Mouse (Mus musculus): ENCODE measurements around the gene Tmem217. TPM values are rescaled to one million over a fixed set of nuclear protein-coding genes. Genes with fewer than 3 reads are reported as not detected.
A peak's percentile ranks its signal among the peaks of the same experiment; 100 is the strongest.

The Tmem217 gene
- total and polyA plus RNA-seq, 3 experiments, result 0.26 to 0.76 TPM; not detected in 1

DNA sequence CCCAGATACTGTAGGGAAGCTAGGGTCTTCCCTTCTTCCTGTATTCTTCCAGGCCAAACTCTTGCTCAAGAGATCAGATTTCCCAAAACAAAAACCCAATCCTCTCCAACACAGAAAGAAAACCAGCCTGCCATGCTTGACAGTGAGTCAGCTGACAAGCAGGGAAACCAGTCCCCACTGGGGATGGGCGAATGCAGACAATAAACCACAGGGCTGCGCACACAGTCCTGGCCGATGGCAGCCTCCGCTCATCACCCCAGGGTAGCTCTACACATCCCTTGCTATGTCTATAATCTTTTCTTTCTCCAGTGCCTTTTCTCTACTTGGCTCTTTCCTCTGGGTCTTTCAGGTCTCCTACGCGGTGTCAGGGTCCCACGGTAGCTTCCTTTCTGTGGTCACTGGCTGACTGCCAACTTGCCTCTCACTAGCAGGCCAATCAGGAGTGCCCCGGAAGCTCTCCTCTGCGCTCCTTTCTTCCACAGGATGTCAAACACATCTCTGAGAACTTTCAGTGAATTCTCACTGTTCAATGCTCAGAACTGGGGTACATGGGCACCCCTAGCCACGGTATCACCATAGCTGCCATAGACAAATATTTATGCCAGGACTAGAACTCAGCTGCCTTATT lies 20.3 kb downstream of the Tmem217 start:
- H3K4me2 ChIP-seq (ENCODE audit: insufficient read depth, low read depth, poor library complexity, severe bottlenecking), result peak overlapping the region; percentile 45; the same call in 1 of the 2 replicates
- no peak overlapping the region for H3K4me3 ChIP-seq (replicated peaks in 1 of 3; ENCODE audit: low read depth in 2 of 3, low read length in 2 of 3, poor library complexity in 1 of 3)
- peaks cover 23% of the 10 kb centered on the region for H3K9me3 ChIP-seq (replicated peaks; ENCODE audit: low read length)
- H3K27ac ChIP-seq (ENCODE audit: insufficient read depth, low read depth), result no peak overlapping the region
- no peaks in the 10 kb centered on the region for H3K79me2 ChIP-seq (replicated peaks; ENCODE audit: control insufficient read depth, extremely low read depth, insufficient read depth, poor library complexity, severe bottlenecking)
- TF ChIP-seq GABPA (IDR thresholded peaks at IDR 0.05; ENCODE audit: insufficient replicate concordance, low read depth, low read length) (no peak), E2F4 (IDR thresholded peaks at IDR 0.05; ENCODE audit: insufficient replicate concordance, low read depth, low read length) (no peak), POLR2A (IDR thresholded peaks at IDR 0.05; ENCODE audit: low read depth, low read length) (no peak), SIN3A (IDR thresholded peaks at IDR 0.05; ENCODE audit: low read length) (no peak), POLR2AphosphoS2 (IDR thresholded peaks at IDR 0.05; ENCODE audit: low read depth, low read length) (no peak), MAFK (IDR thresholded peaks at IDR 0.05; ENCODE audit: insufficient replicate concordance, low read length) (no peak), TBP (conservative IDR thresholded peaks at IDR 0.05; ENCODE audit: low read depth, low read length) (no peak), CHD2 (IDR thresholded peaks at IDR 0.05; ENCODE audit: low read length) (no peak), USF1 (IDR thresholded peaks at IDR 0.05; ENCODE audit: low read depth, low read length) (no peak), ZC3H11A (IDR thresholded peaks at IDR 0.05; ENCODE audit: low read depth, low read length) (no peak), MAX (IDR thresholded peaks at IDR 0.05; ENCODE audit: low read length) (no peak)
- dilution Hi-C loops (cut with MboI; ENCODE audit: extremely low pct_ligation_motif_present, extremely low pct_unique_long_range_greater_than_20kb, low sequenced_read_pairs), result no loop called here
- H3K27me3 ChIP-seq (replicated peaks), result peaks cover 2% of the 10 kb centered on the region
- no peaks in the 10 kb centered on the region for H3K36me3 ChIP-seq (replicated peaks in 1 of 2; ENCODE audit: control insufficient read depth in 1 of 2, insufficient read depth in 1 of 2, low read length in 1 of 2)
- DNase-seq (ENCODE audit: extremely low read depth), result no peak
- 0 out of 2 replicates have a peak overlapping the region, but pooled peaks have one; percentile 8 for H3K9ac ChIP-seq (ENCODE audit: insufficient read depth, low read depth)
- in situ Hi-C loops (cut with MboI; ENCODE audit: low pct_ligation_motif_present, low pct_unique_long_range_greater_than_20kb, low sequenced_read_pairs), result no loop called here
- H3K4me1 ChIP-seq (ENCODE audit: control insufficient read depth in 1 of 2, insufficient read depth in 2 of 2), result peaks cover 2 to 3% of the 10 kb centered on the region in 2 experiments; a peak in 1 of 4 replicates

DNA sequence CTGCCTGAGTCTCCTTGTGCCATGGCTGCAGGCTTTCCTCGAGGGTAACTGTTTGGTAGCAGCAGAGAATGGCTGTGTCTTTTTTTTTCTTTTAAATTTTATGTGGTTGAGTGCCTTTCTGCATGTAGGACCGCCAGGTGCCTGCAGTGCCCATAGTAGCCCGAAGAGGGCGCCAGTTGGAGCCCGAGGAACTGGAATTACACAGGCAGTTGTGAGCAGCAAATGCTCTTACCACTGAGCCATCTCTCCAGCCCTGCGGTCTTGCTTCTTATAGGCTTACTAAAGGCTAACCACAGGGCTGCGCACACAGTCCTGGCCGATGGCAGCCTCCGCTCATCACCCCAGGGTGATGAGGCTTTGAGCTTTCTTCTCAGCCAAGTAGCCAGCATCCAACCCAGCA lies 20.9 kb downstream of the Tmem217 start:
- Histone ChIP-seq H3K4me3 (replicated peaks in 1 of 3; ENCODE audit: low read depth in 2 of 3, low read length in 2 of 3, poor library complexity in 1 of 3) (no peak overlapping the region), H3K4me1 (ENCODE audit: control insufficient read depth in 1 of 2, insufficient read depth in 2 of 2) (peaks cover 2 to 3% of the 10 kb centered on the region in 2 experiments; a peak in 1 of 4 replicates), H3K4me2 (ENCODE audit: insufficient read depth, low read depth, poor library complexity, severe bottlenecking) (no peak overlapping the region), H3K27me3 (replicated peaks) (peaks cover 2% of the 10 kb centered on the region), H3K9me3 (replicated peaks; ENCODE audit: low read length) (peaks cover 29% of the 10 kb centered on the region), H3K9ac (ENCODE audit: insufficient read depth, low read depth) (0 out of 2 replicates have a peak overlapping the region, but pooled peaks have one; percentile 8), H3K36me3 (replicated peaks in 1 of 2; ENCODE audit: control insufficient read depth in 1 of 2, insufficient read depth in 1 of 2, low read length in 1 of 2) (no peaks in the 10 kb centered on the region), H3K27ac (ENCODE audit: insufficient read depth, low read depth) (no peak overlapping the region), H3K79me2 (replicated peaks; ENCODE audit: control insufficient read depth, extremely low read depth, insufficient read depth, poor library complexity, severe bottlenecking) (no peaks in the 10 kb centered on the region)
- DNase-seq (ENCODE audit: extremely low read depth), result no peak
- dilution Hi-C loops (cut with MboI; ENCODE audit: extremely low pct_ligation_motif_present, extremely low pct_unique_long_range_greater_than_20kb, low sequenced_read_pairs) (no loop called here), in situ Hi-C loops (cut with MboI; ENCODE audit: low pct_ligation_motif_present, low pct_unique_long_range_greater_than_20kb, low sequenced_read_pairs) (no loop called here)
- TF ChIP-seq HCFC1 (IDR thresholded peaks at IDR 0.05; ENCODE audit: low read depth, low read length), result no peak
- TF ChIP-seq CTCF (conservative IDR thresholded peaks at IDR 0.05 in 1 of 2, IDR thresholded peaks at IDR 0.05 in 1 of 2; ENCODE audit: low read depth in 2 of 2, low read length in 2 of 2), result peak in 1 of 2 experiments; percentile 32; a peak in 2 of 4 replicates
- TF ChIP-seq POLR2AphosphoS2 (IDR thresholded peaks at IDR 0.05; ENCODE audit: low read depth, low read length), result no peak
- no peak for TF ChIP-seq MYC (IDR thresholded peaks at IDR 0.05; ENCODE audit: low read depth, low read length)
- TF ChIP-seq TCF12 (IDR thresholded peaks at IDR 0.05; ENCODE audit: low read depth, low read length), result no peak

Measured in CH12.LX (cell line).